Mouse (Mus musculus) urinary bladder, postnatal 0 days (tissue): ENCODE results near the gene Olfr623. TPM values are rescaled to one million over a fixed set of nuclear protein-coding genes. Genes with fewer than 3 reads are reported as not detected.

Experiments
- polyA plus RNA-seq: library from polyadenylated mRNA; unstranded; fragments of >200 nt; fragmentation: Nextera tagmentation; extraction: Ambion mirVana; gene quantifications from 2 replicates; pipeline ENCODE4 v1.2.1, GENCODE M21; 2015

Gene Olfr623
- not detected in 2 replicates for polyA plus RNA-seq

DNA sequence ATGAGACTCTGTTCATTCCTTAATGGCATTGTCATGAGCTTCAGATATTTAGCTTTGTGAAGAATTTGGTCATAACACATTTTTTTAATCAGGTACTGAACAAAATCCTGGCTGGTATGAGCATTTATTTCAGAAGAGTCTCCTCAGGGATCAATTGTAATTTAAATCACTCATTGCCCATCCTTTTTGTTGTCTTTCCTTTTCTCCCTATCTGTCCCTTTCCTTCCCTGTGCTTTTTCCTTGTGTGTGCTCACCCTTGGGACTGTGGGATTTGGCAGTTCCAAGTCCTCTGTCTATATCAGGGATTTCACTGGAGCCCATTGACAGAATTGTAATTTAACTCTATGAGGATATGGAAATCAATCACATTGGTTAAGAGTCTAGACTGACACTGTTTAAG, at the start of gene Olfr623:
Gene Olfr623, minus strand, starts transcription at position 101 of the 400 bp plus-strand sequence.

GRCm38 (mm10) chr7:103682420-103682819, 18.9 kb upstream of the Olfr623 start, which contains the start of gene Olfr625-ps1:
Olfr625-ps1 (plus strand) TSS chr7:103682720.

DNA sequence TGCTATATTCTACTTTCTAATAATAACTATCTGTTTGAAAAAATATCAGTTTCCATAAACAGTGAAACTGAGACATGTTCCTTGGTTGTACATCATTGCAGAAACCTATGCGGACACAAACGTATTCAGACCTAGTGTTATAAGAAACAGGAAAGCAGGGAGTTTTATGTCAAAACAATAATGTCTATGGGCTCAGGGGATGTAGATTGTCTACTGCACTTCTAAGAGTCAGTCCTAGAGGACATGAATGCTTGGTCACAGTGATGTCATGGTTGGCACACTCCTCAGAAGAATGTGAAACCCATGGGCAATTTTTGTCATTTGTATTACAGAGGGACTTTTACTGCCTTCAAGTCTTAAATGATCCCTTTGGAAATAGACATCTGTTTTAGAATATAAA, 7.6 kb upstream of the Olfr623 start, which contains the start of gene Olfr624:
Gene Olfr624, minus strand, starts transcription at position 101 of the 400 bp plus-strand sequence.

GRCm38 (mm10) chr7:103642602-103643001, 20.9 kb downstream of the Olfr623 start, which contains the start of gene Olfr622:
Olfr622 (minus strand) TSS chr7:103642702.

GRCm38 (mm10) chr7:103612434-103612833, 51.1 kb downstream of the Olfr623 start, which contains the start of gene Olfr620:
Olfr620 (minus strand) TSS chr7:103612534.

Other genes starting within 250 kb of the Olfr623 start
- not detected in 2 replicates for gene Usp17lc, start 248.6 kb downstream of the Olfr623 start, polyA plus RNA-seq
- gene Olfr605, start 218.3 kb downstream of the Olfr623 start, polyA plus RNA-seq, result not detected in 2 replicates
- gene Olfr606, start 214.7 kb downstream of the Olfr623 start, polyA plus RNA-seq, result not detected in 2 replicates
- gene Olfr607, start 199.5 kb downstream of the Olfr623 start, polyA plus RNA-seq, result not detected in 2 replicates
- not detected in 2 replicates for gene Olfr608, start 193.8 kb downstream of the Olfr623 start, polyA plus RNA-seq
- not detected in 2 replicates for gene Olfr609, start 165.6 kb downstream of the Olfr623 start, polyA plus RNA-seq
- gene Olfr610, start 151.6 kb downstream of the Olfr623 start, polyA plus RNA-seq, result not detected in 2 replicates
- gene Olfr611, start 142.9 kb downstream of the Olfr623 start, polyA plus RNA-seq, result not detected in 2 replicates
- not detected in 2 replicates for gene Olfr612, start 121.0 kb downstream of the Olfr623 start, polyA plus RNA-seq
- not detected in 2 replicates for gene Olfr613, start 115.6 kb downstream of the Olfr623 start, polyA plus RNA-seq
- not detected in 2 replicates for gene Olfr615, start 107.6 kb downstream of the Olfr623 start, polyA plus RNA-seq
- gene Olfr616, start 94.6 kb downstream of the Olfr623 start, polyA plus RNA-seq, result not detected in 2 replicates
- gene Olfr617, start 90.6 kb downstream of the Olfr623 start, polyA plus RNA-seq, result not detected in 2 replicates
- not detected in 2 replicates for gene Olfr618, start 73.6 kb downstream of the Olfr623 start, polyA plus RNA-seq
- not detected in 2 replicates for gene Olfr619, start 63.1 kb downstream of the Olfr623 start, polyA plus RNA-seq
- not detected in 2 replicates for gene Olfr620, start 51.2 kb downstream of the Olfr623 start, polyA plus RNA-seq
- gene Olfr622, start 21.0 kb downstream of the Olfr623 start, polyA plus RNA-seq, result not detected in 2 replicates
- 0.05 TPM in 1 of 2 replicates, not detected in the other for gene Olfr624, start 7.5 kb upstream of the Olfr623 start, polyA plus RNA-seq
- not detected in 2 replicates for gene Olfr625-ps1, start 19.0 kb upstream of the Olfr623 start, polyA plus RNA-seq
- not detected in 2 replicates for gene Olfr243, start 51.0 kb upstream of the Olfr623 start, polyA plus RNA-seq
- not detected in 2 replicates for gene Olfr628, start 66.7 kb upstream of the Olfr623 start, polyA plus RNA-seq
- not detected in 2 replicates for gene Olfr629, start 81.2 kb upstream of the Olfr623 start, polyA plus RNA-seq
- gene Olfr630, start 93.6 kb upstream of the Olfr623 start, polyA plus RNA-seq, result not detected in 2 replicates
- gene Olfr69, start 107.9 kb upstream of the Olfr623 start, polyA plus RNA-seq, result not detected in 2 replicates
- not detected in 2 replicates for gene Olfr68, start 116.0 kb upstream of the Olfr623 start, polyA plus RNA-seq
- gene Olfr67, start 128.1 kb upstream of the Olfr623 start, polyA plus RNA-seq, result not detected in 2 replicates
- 1,351 and 3,387 TPM in 2 replicates for gene Hbb-bt, start 150.3 kb upstream of the Olfr623 start, polyA plus RNA-seq
- 8,698 and 21,253 TPM in 2 replicates for gene Hbb-bs, start 164.4 kb upstream of the Olfr623 start, polyA plus RNA-seq
- not detected in 2 replicates for gene Hbb-bh2, start 176.8 kb upstream of the Olfr623 start, polyA plus RNA-seq
- not detected in 2 replicates for gene Hbb-bh1, start 179.5 kb upstream of the Olfr623 start, polyA plus RNA-seq
- 0.78 and 3.6 TPM in 2 replicates for gene Hbb-y, start 189.5 kb upstream of the Olfr623 start, polyA plus RNA-seq
- not detected in 2 replicates for gene Olfr66, start 222.6 kb upstream of the Olfr623 start, polyA plus RNA-seq
- not detected in 2 replicates for gene Olfr64, start 230.8 kb upstream of the Olfr623 start, polyA plus RNA-seq
- not detected in 2 replicates for gene Olfr65, start 239.8 kb upstream of the Olfr623 start, polyA plus RNA-seq